Mouse (Mus musculus): ENCODE data around the gene Trank1. TPM values are rescaled to one million over a fixed set of nuclear protein-coding genes. Genes with fewer than 3 reads are reported as not detected.

Trank1 gene
- total RNA-seq, 1 experiment from 2014 or later: 0.19 TPM

DNA sequence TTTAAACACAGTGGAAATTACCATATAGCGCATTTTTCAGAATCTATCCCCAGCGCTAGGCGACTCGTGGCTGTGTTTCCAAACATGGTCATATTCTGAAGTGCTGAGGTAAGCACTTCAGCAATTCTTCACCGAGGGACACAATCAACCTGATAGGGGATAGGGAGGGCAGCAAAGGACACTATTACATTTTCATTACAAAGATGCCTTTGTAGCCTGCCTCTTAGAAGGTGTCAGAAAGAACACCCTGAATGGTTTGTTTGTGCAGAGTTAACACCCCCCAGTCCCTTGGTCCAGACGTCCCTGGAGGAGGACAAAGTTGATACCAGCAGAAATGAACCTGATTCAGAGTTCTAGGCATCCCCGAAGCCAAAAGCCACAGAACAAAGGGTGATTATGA lies 15.1 kb upstream of the Trank1 start:
- ATAC-seq (replicated peaks; ENCODE audit: insufficient number of reproducible peaks, low FRiP score, low TSS enrichment, poor library complexity, severe bottlenecking): no peak

DNA sequence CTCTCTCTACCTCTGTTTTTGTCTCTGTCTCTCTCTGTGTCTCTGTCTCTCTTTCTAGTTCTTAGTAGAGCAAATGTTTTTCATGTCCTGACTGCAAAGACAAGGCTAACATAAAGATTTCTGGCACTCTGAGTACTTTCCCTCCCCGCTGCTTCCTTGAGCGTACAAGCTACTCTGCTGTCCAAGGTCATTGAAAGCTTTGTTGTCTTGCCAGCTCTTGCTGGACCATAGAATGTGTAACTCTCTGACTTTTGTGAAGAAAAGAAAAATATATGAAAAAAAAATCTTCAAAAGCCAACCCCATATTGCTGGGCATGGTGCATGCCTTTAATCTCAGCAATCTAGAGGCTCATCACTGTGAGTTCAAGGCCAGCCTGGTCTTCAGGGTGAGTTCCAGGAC lies 12.9 kb upstream of the Trank1 start:
- no peak for ATAC-seq (replicated peaks; ENCODE audit: insufficient number of reproducible peaks, low FRiP score, low TSS enrichment, poor library complexity, severe bottlenecking)

DNA sequence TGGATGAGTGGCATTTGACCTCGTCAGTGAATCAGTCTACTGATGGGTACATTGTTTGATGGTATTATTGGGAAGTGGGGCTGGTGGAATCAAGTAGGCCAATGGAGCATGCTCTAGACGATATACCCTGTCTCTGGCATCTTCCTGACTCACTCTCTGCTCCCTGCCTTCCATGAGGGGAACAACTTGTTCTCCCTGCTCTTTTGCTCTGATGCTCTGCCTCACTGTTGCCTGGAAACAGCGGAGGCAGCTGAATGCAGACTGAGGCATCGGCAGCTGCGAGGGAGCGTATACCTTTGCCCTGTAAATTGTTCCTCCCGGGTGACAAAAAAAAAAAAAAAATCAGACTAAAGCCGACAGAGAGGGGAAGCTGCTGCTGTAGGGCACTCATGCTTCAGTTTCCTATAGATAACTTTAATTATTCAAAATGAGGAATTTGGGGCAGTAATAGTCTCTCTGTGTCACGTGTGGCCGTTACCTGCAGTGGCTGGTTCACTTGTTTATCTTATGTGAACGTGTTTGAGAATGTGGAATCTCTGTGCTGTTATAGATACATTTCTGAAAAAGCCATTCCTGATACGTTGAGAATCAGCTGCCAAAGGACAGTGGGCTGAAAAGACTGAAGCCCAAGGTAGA lies 9.2 kb upstream of the Trank1 start:
- 0 out of 2 replicates have a peak, but pooled peaks have one; percentile 27 for ATAC-seq (replicated peaks; ENCODE audit: insufficient number of reproducible peaks, low FRiP score, low TSS enrichment, poor library complexity, severe bottlenecking)

DNA sequence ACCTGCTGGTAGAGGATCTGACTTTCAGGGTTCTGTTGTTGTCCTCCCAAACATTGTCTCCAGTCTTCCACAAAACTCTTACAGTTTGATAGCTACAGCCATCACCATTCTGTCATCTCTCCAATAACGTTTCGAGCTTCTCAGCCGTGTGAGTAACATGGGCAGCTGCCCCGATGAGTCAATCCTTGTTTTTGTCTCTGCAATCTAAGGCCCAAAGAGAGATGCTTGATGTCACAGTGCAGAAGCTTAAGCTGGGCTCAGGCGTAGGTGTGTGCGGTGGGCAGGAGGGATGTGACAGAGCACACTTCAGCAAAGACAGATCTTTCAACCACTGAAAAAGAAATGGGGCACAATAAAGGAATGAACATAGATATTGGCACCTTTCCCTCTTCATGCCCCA lies 7.5 kb upstream of the Trank1 start:
- no peak for ATAC-seq (replicated peaks; ENCODE audit: insufficient number of reproducible peaks, low FRiP score, low TSS enrichment, poor library complexity, severe bottlenecking)

DNA sequence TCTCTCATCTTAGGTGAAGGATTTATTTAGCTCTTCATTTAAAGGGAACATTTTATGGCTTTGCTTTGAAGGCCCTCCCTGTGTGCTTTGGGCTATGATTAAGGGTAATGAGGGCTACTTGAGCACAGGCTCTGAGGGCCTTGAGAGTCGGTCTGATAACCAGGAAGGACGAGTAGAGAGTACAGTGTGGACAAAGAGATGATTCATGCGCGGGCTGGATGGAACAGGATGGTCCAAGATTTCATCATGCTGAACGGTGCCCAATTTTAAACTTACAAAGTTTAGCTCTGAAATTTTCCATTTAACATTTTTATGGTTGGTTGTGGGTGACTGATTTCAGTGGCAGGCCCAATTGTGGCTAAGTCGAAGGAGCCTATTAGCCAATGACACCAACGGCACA lies 5.4 kb upstream of the Trank1 start:
- ATAC-seq (replicated peaks; ENCODE audit: insufficient number of reproducible peaks, low FRiP score, low TSS enrichment, poor library complexity, severe bottlenecking): no peak

DNA sequence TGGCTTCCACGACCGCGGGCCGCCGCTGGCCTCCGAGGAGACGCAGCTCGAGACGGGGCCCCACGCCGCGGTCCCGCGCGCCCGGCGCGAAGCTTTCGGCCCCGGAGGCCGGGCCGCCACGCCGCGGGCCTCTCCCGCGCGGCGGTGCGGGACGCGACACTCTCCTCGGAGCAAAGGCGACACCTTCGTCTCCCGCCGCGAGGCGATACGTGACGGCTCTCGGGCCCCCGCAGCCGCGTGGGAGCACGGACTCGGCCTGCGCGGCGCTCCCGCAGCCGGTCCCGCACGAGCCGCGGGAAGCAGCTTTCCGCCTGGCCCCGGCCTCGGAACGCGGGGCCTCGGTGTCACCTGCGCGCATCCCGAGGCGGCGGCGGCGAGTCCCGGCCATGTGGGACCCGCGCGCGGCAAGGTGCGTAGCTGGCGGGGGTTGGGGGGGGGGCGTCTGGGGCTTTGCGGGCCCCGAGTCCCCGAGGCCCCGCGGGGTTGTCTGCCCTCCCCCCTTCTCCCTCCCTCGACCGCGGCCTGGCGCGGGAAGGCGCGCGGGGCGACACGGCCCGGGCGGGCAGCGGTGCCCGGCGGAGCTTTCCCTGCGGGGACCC lies 403 bp downstream of the Trank1 start:
- no peak for ATAC-seq (replicated peaks; ENCODE audit: insufficient number of reproducible peaks, low FRiP score, low TSS enrichment, poor library complexity, severe bottlenecking)

DNA sequence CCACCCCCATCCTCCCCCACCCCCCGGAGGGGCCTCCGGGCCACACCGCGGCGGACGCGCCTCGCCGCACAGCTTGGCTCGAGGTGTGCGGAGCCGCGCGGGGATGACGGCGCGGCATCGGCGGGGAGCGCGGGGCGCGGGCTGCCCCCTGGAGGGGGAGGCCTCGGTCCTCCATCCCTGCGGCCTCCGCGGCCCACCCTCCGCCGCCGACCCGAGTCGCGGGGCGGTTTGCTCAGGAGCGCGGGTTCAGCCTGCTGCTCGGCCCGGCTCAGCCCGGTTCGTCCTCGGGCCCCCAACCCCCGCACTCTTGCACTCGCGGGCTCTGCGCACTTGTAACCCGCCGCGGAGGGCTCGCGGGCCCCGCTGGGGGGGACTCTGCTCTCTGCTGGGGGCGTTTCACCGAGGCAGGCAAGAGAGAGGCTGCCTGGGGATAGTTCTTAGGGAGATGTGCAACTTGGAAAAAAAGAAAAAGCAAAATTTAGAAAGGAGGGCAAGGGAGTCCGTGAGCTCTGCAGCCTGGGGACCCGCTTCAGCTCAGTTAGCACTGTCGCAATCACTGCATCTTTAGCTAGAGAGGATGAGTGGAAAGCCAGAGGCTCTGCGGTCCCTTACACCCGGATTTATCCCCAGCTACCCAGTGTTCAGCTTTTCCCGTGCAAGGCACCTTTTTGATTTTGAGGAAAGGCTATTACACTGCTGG lies 1.1 kb downstream of the Trank1 start:
- ATAC-seq (replicated peaks; ENCODE audit: insufficient number of reproducible peaks, low FRiP score, low TSS enrichment, poor library complexity, severe bottlenecking): no peak

DNA sequence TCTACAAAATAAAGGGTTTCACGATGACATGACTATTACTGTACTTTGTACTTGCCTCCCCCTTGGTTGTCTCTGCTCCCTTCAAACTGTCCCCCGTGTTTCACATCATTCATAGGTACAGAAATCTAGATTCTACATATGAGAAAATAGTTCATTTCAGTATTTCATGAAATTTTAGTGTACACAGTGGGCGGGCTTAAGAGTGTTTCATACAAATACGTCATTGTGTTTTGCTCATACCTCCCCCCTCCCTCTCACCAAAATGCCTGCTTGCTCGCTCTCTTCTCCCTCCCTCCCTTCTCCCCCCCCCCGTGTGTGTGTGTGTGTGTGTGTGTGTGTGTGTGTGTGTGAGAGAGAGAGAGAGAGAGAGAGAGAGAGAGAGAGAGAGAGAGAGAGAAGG lies 1.8 kb downstream of the Trank1 start:
- ATAC-seq (replicated peaks; ENCODE audit: insufficient number of reproducible peaks, low FRiP score, low TSS enrichment, poor library complexity, severe bottlenecking): no peak

DNA sequence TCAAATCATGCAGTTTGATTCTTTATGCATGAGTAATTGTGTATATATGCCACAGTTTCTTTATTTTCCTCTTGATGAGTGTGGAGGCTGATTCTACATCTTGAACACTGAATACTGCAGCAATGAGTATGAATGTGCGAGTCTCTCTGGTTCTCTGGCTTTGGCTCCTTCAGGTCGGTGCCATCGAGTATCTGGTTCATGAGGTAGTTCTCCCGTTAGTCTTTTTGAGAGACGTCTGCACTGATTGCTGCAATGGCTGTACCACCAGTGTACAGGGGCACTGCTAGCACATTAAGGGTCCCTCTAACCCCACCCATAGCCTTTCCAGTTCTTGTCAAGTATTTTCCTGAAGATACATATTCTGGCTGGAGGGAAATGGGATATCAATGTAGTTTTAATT lies 2.3 kb downstream of the Trank1 start:
- ATAC-seq (replicated peaks; ENCODE audit: insufficient number of reproducible peaks, low FRiP score, low TSS enrichment, poor library complexity, severe bottlenecking): no peak

DNA sequence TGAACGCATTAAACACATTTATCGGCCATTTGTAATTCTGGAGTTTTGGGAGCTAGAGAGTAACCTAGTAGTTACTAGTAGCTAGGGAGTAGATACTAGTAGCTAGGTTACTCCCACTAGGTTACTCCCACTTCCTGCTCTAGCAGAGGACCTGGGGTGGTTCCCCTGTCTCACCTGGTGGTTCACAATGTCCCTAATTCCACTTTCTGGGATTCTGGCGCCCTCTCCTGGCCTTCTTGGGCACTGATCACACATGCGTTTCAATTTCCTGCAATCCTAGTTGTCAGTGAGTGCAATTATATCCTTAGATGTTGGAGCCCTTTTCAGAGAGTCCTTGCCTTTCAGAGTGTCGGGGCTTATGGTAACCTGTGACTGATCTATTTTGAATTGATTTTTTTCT lies 2.7 kb downstream of the Trank1 start:
- no peak for ATAC-seq (replicated peaks; ENCODE audit: insufficient number of reproducible peaks, low FRiP score, low TSS enrichment, poor library complexity, severe bottlenecking)

DNA sequence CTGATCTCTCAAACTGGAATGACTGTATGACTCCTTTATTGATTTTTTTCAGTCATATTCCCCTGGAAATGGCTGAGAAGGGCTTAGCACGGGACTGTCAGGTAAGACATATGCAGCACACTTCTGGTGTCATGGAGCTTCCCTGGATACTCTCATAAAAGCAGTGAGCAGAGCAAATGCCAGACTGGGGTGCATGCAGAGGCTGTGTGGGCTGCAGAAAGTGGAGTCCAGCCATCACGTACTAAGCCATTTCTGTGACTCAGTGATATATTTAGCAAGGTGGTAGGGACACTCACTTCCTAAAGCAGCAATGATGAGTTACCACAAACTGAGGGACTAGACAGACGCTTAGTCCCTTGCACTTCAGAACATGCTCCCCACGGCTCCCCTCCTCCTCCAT lies 9.4 kb downstream of the Trank1 start:
- ATAC-seq (replicated peaks; ENCODE audit: insufficient number of reproducible peaks, low FRiP score, low TSS enrichment, poor library complexity, severe bottlenecking): no peak

DNA sequence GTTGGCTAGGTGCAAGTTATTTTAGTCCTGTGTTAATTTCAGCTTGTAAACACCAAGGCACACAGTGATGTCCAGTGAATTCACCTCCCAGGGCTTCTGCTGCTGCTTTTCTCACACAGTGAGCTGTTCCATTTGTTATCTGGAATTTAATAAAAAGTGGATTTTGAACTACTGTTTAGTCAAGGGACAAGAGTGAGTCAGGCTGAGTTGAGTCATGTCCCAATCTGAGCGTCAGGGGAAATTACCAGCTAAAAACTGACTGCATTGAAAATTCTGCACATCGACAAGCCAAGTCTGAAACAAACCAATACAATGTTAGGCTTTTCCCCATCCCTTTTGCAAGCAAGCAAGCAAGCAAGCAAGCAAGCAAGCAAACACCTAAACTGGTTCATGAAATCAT lies 13.3 kb downstream of the Trank1 start:
- ATAC-seq (replicated peaks; ENCODE audit: insufficient number of reproducible peaks, low FRiP score, low TSS enrichment, poor library complexity, severe bottlenecking): no peak

DNA sequence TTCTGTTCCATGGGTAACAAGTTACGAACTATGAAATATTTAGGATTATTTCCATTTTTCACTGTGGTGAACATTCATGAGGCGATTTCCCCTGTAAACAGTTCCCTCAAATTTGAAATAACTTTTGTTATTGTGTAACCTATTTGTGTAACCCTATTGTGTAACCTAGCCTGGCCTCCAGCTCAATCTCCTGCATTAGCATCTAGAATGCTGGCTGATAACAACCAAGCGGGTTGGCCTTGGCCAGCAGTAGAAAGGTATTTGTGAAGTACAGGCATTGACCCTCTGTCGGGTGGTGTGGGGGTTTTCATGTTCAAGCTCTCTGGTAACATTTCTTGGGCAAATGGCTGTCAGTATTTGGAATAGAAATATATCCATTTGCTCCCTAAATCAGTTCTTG lies 18.3 kb downstream of the Trank1 start:
- ATAC-seq (replicated peaks; ENCODE audit: insufficient number of reproducible peaks, low FRiP score, low TSS enrichment, poor library complexity, severe bottlenecking): no peak

DNA sequence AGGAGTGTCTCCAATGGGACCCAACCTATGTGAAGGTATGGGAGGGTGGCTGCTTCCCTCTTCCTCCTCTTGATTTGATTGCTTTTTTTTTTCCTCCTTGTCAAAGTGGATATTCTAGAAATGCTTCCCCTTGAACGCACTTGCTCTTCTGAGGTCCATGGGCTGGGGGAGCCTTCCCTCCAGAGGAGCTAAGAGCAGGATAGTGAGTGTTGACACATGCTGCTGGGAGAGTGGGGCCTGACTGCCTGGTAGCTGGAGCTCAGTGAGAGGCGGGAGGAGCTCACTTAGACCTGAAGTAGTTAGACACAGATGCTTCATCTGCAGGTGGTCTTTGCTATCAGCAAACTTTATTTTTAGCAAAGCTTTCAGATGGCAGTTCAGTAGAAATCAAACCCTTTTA lies 22.3 kb downstream of the Trank1 start:
- no peak for ATAC-seq (replicated peaks; ENCODE audit: insufficient number of reproducible peaks, low FRiP score, low TSS enrichment, poor library complexity, severe bottlenecking)

DNA sequence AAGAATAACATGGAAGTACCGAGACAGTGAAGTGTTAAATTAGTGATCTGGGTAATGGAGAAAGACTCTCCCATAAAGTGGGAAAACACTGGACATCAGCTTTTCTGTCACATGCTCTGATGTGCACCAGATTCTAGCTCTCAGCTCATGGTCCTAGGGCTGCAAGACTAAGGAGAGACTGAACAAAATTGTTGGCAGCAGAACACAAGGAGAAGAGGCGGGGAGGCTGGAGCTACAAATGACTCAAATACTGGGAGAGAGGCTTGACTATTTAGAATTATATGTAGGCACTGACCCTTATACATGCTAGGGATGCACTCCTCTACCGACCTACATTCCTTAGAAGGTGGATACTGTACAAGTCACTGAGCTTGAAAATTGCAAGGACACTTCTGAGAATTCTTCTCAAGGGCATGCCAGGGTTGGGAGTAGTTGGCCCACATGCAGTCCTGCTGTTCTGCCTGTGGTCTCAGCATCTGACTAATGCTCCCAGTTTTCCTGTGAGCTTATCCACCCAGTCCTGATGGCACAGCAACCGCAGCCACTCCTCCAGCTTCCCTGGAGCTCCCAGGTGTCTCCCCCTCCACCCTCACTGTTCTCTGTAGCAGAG lies 23.1 kb downstream of the Trank1 start:
- ATAC-seq (replicated peaks; ENCODE audit: insufficient number of reproducible peaks, low FRiP score, low TSS enrichment, poor library complexity, severe bottlenecking): no peak

DNA sequence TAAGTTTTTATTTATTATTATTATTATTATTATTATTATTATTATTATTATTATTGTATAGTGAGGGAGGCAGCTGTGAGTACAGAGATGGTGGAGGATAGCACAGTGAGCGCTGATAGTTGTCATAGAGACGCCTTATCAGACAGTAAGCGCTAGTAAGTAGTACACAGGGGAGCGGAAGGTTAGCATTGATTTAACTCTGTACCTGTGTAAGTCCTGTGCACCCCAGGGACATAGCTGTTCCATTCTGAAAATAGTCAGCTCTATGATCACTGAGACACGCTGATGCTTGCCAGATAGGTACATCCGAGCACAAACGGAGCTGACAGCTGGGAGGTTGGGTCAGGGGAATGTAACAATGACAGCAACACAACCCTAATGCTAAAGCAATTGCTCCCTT lies 39.7 kb downstream of the Trank1 start:
- ATAC-seq (replicated peaks; ENCODE audit: insufficient number of reproducible peaks, low FRiP score, low TSS enrichment, poor library complexity, severe bottlenecking): no peak

DNA sequence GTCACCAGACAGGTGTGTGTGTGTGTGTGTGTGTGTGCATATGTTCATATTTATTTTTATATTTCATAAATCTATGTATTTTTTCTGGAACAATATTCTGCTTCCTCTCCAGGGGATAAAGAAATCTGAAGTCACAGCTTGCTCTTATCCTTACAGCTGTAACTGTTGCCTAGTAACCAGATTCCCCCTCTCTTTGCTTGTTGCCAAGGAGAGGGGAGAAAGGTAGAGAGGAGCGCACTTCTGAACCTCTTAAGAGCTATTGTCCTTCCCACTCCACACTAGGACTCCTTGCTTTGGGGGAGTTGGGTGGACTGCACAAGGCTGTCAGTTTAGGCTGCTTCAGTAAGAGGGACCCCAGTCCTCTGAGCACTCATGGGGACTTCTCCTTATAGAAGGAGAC lies 40.1 kb downstream of the Trank1 start:
- no peak for ATAC-seq (replicated peaks; ENCODE audit: insufficient number of reproducible peaks, low FRiP score, low TSS enrichment, poor library complexity, severe bottlenecking)

DNA sequence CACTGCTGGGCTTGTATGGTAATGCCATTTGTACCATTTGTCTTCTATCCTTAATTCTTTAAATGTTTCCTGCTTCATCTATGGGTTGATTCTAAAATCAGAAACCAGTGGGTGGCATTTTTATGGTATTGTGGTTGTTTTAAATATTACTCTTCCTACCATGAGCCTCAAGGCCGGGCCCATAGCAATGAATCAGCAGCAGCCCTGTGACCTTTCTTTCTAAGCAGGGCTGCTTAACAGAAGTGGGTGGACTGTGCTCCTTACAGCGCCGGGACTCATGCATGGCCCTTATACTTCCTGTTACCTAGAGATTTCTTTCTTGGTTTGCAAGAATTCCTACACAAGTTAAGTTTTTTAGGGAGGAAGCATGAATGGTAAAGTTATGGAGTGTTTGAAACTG lies 41.1 kb downstream of the Trank1 start:
- ATAC-seq (replicated peaks; ENCODE audit: insufficient number of reproducible peaks, low FRiP score, low TSS enrichment, poor library complexity, severe bottlenecking): no peak

DNA sequence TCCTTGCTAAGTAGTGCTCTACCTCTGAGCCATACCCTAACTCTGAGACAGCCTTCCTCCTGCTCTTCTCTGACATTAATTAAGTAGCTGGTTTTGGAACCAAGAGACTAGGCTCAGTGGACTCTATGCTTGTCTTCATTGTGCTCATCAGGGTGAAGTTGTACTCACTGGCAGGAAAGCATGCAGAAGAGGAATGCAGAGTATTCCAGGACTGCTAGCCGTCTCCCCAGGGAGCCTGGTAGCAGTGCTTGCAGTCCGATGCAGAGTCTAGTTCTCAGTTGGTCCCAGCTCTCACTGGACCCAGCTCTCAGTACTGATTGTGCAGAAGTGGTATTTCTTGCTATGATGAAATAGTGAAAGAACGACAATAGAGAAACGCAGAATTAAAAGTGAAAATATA lies 43.5 kb downstream of the Trank1 start:
- ATAC-seq (replicated peaks; ENCODE audit: insufficient number of reproducible peaks, low FRiP score, low TSS enrichment, poor library complexity, severe bottlenecking): no peak

DNA sequence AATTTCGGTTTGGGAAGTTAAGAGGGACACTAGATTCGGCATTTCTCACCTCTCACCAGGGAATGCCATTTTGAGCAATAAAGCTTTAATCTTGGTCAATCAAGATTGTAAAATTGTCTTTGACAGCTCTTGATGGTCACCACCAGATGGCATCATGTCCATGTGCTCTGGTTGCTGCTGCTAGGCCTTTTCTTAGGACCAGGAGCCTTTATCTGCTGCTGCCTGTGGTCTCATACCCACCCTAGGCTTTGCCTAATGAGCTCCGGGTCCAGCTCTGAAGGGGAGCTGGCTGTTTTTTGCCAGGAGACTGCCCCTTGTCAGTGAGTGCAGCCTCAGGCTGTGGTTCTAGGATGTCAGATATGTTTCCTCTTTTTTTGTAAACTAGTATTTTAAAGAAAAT lies 44.8 kb downstream of the Trank1 start:
- ATAC-seq (replicated peaks; ENCODE audit: insufficient number of reproducible peaks, low FRiP score, low TSS enrichment, poor library complexity, severe bottlenecking): no peak
